Mouse (Mus musculus) liver, embryonic 14.5 days (tissue): ENCODE results near the gene Mdm4. TPM values are rescaled to one million over a fixed set of nuclear protein-coding genes. Genes with fewer than 3 reads are reported as not detected.

ENCODE experiments used
- ATAC-seq: fragments of 200-750 bp; cut with Nextera tagmentation; 2 replicates; pipeline ENCODE4 v1.8.0; 2017; ENCODE audit warnings: moderate number of reproducible peaks, mild to moderate bottlenecking, moderate library complexity; ENCODE audit not compliant: insufficient read depth
- DNase-seq, 3 experiments: peaks; one replicate each; pipeline ENCODE4 v3.0.0-alpha.2; 2012 to 2013; ENCODE audit warnings: low read depth in 3 of 3, low spot score in 3 of 3
- H3K27ac ChIP-seq: fragments of 300-500 bp; sonication (generic); 2 replicates; pipeline ENCODE4 v1.5.1; 2014; ENCODE audit warnings: moderate library complexity, mild to moderate bottlenecking, control low read depth, inconsistent platforms
- H3K27me3 ChIP-seq: fragments of 300-500 bp; sonication (generic); 2 replicates; pipeline ENCODE4 v1.6.1; 2014; ENCODE audit warnings: mild to moderate bottlenecking, low read length, moderate library complexity; ENCODE audit not compliant: control insufficient read depth, insufficient read depth
- H3K36me3 ChIP-seq: fragments of 300-500 bp; sonication (generic); replicated peaks from 2 replicates; pipeline ENCODE4 v1.6.1; 2014; ENCODE audit warnings: low read depth; ENCODE audit not compliant: control insufficient read depth, insufficient read depth
- H3K4me1 ChIP-seq, 2 experiments: fragments of 200-500 bp in 1 of 2; fragments of 300-500 bp in 1 of 2; sonication (generic) in 1 of 2; replicated peaks; 2 replicates each; pipeline ENCODE4 v1.6.1; 2012 to 2014; ENCODE audit warnings: antibody characterized with exemption in 1 of 2, inconsistent platforms in 1 of 2, low read length in 1 of 2; ENCODE audit not compliant: control insufficient read depth in 2 of 2, insufficient read depth in 2 of 2
- H3K4me2 ChIP-seq: fragments of 300-500 bp; sonication (generic); 2 replicates; pipeline ENCODE4 v1.6.1; 2014; ENCODE audit warnings: low read depth, mild to moderate bottlenecking, control low read depth, moderate library complexity
- H3K4me3 ChIP-seq, 2 experiments: fragments of 200-500 bp in 1 of 2; fragments of 300-500 bp in 1 of 2; sonication (generic) in 1 of 2; 2 replicates each; pipeline ENCODE4 v1.5.1; 2012 to 2014; ENCODE audit warnings: low read depth in 2 of 2, low read length in 2 of 2, mild to moderate bottlenecking in 2 of 2, control low read depth in 1 of 2, inconsistent platforms in 1 of 2, moderate library complexity in 1 of 2; ENCODE audit not compliant: insufficient read depth in 1 of 2
- H3K9ac ChIP-seq: fragments of 300-500 bp; sonication (generic); replicated peaks from 2 replicates; pipeline ENCODE4 v1.6.1; 2014; ENCODE audit warnings: mild to moderate bottlenecking, control low read depth, moderate library complexity
- H3K9me3 ChIP-seq: fragments of 300-500 bp; sonication (generic); 2 replicates; pipeline ENCODE4 v1.6.1; 2016; ENCODE audit warnings: low read length, mixed read lengths; ENCODE audit not compliant: control insufficient read depth
- CTCF ChIP-seq: IDR thresholded peaks from 2 replicates; pipeline ENCODE4 v1.5.1; 2016; ENCODE audit warnings: antibody characterized with exemption, low read depth, control low read depth
- EP300 ChIP-seq: IDR thresholded peaks from 2 replicates; pipeline ENCODE4 v1.6.1; 2016; ENCODE audit warnings: antibody characterized with exemption, low read depth
- WGBS: fragments of 180-500 bp; shearing (Covaris S2); extraction: QIAGEN DNeasy Blood & Tissue Kit; methylation state at CpG from one replicate; pipeline ENCODE4 v1.1.7; 2014; ENCODE audit not compliant: insufficient replicate concordance; 5-methylcytosine and 5-hydroxymethylcytosine counted together
- polyA plus RNA-seq, 2 experiments: library from polyadenylated mRNA; depleted of rRNA in 1 of 2; stranded (reverse) in 1 of 2; unstranded in 1 of 2; fragments of >200 nt; fragmentation: Nextera tagmentation in 1 of 2; extraction: Ambion mirVana in 1 of 2; gene quantifications; 2 replicates each; pipeline versions ENCODE4 v1.2.1 to v1.2.3; 2012 to 2014

The Mdm4 gene
- polyA plus RNA-seq, 2 experiments, result 11.6 to 25.9 TPM

DNA sequence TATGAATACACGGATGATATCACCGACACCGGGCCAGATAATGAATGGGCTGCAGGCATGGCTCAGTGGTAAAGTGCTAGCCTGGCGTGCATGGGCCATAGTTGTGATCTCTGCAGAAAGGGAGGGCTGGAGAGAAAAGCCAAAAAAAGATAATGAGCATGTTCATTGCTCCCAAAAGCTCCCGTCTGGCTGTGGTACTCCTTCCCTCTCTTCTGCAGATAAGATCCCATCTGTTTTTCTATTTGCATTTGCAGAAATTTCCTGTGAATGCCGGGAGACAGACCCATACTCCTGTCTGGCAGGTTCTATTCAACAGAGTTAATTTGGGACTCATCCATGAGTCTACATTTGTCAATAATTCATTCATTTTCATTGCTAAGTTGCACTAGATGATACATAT, 32.8 kb upstream of the Mdm4 start:
- Histone ChIP-seq H3K27me3 (no peaks in the 10 kb centered on the region), H3K4me1 (peaks cover 0 to 3% of the 10 kb centered on the region in 2 experiments; a peak in 1 of 4 replicates), H3K27ac (no peak overlapping the region), H3K4me2 (no peak overlapping the region), H3K4me3 (no peak overlapping the region), H3K9ac (no peak overlapping the region), H3K36me3 (no peaks in the 10 kb centered on the region), H3K9me3 (no peaks in the 10 kb centered on the region)
- no peak for ATAC-seq
- WGBS, result 63% methylated on average over 6 of the region's 6 CpGs
- no peak for TF ChIP-seq CTCF
- TF ChIP-seq EP300, result no peak
- DNase-seq, result no peak

DNA sequence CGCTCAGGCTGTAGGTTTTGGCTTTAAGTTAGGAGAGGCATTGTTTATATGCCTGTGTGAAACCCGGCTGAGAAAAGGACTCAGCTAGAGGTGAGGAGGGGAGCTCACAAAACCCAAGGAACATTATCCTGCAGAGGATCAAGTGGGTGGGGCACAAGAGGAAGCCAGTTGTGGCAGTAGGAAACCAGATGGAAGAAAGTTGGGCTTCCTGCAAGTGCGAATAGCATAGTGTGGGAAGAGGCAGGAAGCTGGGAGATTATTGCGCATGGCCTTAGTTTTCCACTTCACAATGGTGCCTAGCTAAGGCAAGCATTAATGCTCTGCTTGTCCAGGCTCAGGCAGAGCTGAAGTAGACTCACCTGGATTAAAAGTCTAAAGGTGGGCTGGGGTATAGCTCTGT, 30.3 kb upstream of the Mdm4 start:
- H3K4me2 ChIP-seq, result no peak overlapping the region
- no peaks in the 10 kb centered on the region for H3K27me3 ChIP-seq
- no peak for ATAC-seq
- no peaks in the 10 kb centered on the region for H3K9me3 ChIP-seq
- no peak overlapping the region for H3K9ac ChIP-seq
- no peak overlapping the region for H3K27ac ChIP-seq
- H3K4me1 ChIP-seq, result peaks cover 0 to 7% of the 10 kb centered on the region in 2 experiments; a peak in 2 of 4 replicates
- H3K4me3 ChIP-seq, result no peak overlapping the region
- DNase-seq, result no peak
- no peak for TF ChIP-seq EP300
- no peak for TF ChIP-seq CTCF
- 36% methylated on average over 4 of the region's 4 CpGs for WGBS
- H3K36me3 ChIP-seq, result no peaks in the 10 kb centered on the region

DNA sequence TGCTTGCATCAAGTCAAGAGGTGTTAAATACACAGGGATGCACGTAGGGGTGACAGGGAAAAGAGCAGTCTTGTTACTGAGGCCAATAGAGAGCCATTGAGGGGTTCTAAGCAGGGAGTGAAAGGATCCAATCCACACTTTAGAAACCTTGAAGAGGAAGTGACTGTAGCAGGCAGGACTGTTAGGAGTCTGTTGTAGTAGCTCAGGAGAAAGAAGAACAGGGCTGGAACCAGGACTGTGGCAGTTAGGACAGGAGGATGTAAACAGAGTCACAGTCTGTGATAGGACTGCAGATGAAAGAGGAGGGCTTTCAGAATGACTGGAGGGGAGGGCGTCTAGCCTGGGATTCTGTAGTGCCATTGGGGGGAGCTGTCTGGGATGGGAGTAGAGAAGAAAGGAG, 29.2 kb upstream of the Mdm4 start:
- ATAC-seq (no peak), DNase-seq (no peak)
- no peak for TF ChIP-seq EP300
- no peak for TF ChIP-seq CTCF
- no peak overlapping the region for H3K4me2 ChIP-seq
- H3K4me1 ChIP-seq, result peaks cover 0 to 7% of the 10 kb centered on the region in 2 experiments; a peak in 2 of 4 replicates
- no peaks in the 10 kb centered on the region for H3K27me3 ChIP-seq
- 22% methylated on average over 2 of the region's 2 CpGs for WGBS
- H3K4me3 ChIP-seq, result no peak overlapping the region
- no peak overlapping the region for H3K9ac ChIP-seq
- H3K36me3 ChIP-seq, result no peaks in the 10 kb centered on the region
- no peaks in the 10 kb centered on the region for H3K9me3 ChIP-seq
- no peak overlapping the region for H3K27ac ChIP-seq

DNA sequence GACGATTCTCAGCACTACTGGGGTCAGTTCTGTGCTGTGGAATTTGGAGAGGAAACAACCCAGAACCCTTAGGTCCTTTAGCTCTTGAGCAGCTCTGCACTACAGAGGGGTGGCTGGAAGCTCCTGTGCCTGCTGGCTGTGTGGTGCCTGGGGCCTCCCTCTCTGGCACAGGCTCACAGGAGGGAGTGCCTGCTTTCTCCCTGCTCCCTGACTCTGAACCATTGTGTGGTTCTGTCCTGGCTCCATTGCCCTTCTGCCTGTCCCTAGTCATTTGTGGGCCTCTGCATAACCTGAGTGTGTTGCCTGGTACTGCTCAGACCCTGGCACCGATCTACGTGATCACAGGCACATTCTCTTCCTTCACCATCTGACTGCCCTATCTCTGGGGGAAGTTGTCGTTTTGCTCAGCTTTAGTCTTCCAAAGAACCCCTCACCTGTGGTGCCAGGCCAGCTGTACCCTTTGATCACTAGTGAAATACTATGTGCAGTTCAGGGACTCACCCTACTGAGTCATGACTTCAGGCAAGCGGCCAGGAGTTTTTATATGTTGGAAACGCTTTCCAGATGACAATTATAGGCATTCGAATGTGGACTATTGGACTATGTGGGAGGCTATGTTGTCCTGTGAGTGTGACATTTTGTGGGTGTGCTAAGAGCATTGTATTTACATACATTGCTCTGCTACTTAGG, 27.1 kb upstream of the Mdm4 start:
- no peak overlapping the region for H3K27ac ChIP-seq
- no peak overlapping the region for H3K4me2 ChIP-seq
- no peak overlapping the region for H3K4me3 ChIP-seq
- TF ChIP-seq EP300, result no peak
- TF ChIP-seq CTCF, result no peak
- DNase-seq, result no peak
- peaks cover 0 to 7% of the 10 kb centered on the region in 2 experiments; a peak in 2 of 4 replicates for H3K4me1 ChIP-seq
- WGBS, result 52% methylated on average over 7 of the region's 7 CpGs
- H3K9ac ChIP-seq, result no peak overlapping the region
- no peaks in the 10 kb centered on the region for H3K36me3 ChIP-seq
- H3K9me3 ChIP-seq, result no peaks in the 10 kb centered on the region
- no peak for ATAC-seq
- no peaks in the 10 kb centered on the region for H3K27me3 ChIP-seq

DNA sequence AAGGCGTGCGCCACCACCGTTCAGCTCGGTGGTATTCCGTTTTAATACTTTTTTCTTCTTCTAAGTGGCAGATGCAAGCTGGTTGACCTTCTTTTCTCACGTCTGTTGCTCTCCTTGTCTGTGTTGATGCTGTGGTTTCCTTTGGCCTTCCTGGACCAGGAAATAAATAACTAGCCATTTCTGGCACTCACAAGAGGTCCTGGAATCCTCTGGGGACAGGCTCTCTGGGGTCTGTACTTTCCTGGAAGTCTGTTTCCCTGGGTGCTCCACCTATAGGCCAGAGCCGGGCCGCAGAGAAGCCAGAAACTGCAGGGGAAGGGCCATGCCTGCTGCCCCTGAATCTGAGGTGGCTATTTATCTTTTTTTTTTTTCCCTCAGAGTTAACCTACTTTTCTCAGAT, 24.0 kb upstream of the Mdm4 start:
- ATAC-seq, result no peak
- TF ChIP-seq CTCF (no peak), EP300 (no peak)
- no peak for DNase-seq
- H3K4me2 ChIP-seq, result no peak overlapping the region
- no peak overlapping the region for H3K4me3 ChIP-seq
- no peaks in the 10 kb centered on the region for H3K9me3 ChIP-seq
- H3K27ac ChIP-seq, result no peak overlapping the region
- 52% methylated on average over 8 of the region's 8 CpGs for WGBS
- H3K4me1 ChIP-seq, result peaks cover 0 to 7% of the 10 kb centered on the region in 2 experiments; a peak in 2 of 4 replicates
- H3K36me3 ChIP-seq, result no peaks in the 10 kb centered on the region
- no peaks in the 10 kb centered on the region for H3K27me3 ChIP-seq
- H3K9ac ChIP-seq, result no peak overlapping the region
